Mouse (Mus musculus) spleen, embryonic (tissue): ENCODE data around the gene Ung.

Experiments used
- CTCF ChIA-PET: fragments of 350-600 bp; sonication (Branson Sonifier 250); formaldehyde crosslinking; loops from one replicate; lab custom pipeline; 2022; lab: Charles Lee

Ung gene

DNA sequence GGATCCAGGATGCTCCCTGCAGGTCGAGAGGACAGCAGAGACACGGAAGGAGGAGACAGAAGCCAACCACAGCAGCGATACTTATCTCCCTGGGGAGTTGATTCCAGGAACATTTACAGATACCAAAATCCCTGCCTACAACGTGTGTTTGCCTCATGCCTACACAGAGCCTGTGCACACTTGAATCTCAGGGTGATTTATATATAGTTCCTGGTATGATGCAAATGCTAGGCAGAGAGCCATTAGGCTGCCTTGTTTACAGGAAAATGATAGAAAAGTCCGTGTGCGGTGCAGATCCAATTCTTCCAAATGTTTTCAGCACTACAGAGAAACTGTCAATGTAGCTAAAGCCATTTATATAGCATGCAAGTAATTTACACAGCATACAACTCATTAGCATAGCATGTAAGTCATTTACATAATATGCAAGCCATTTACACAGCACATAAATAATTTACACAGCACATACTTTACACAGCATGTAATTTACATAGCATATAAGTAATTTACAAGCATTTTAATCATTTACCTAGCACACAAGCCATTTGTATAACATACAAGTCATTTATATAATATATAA lies 33.0 kb downstream of the Ung start:
- CTCF ChIA-PET, result no interaction called here

- CTCF ChIA-PET, result no interaction called here
Observed at GRCm38 (mm10) chr5:114170345-114170744, 40.2 kb downstream of the Ung start.

DNA sequence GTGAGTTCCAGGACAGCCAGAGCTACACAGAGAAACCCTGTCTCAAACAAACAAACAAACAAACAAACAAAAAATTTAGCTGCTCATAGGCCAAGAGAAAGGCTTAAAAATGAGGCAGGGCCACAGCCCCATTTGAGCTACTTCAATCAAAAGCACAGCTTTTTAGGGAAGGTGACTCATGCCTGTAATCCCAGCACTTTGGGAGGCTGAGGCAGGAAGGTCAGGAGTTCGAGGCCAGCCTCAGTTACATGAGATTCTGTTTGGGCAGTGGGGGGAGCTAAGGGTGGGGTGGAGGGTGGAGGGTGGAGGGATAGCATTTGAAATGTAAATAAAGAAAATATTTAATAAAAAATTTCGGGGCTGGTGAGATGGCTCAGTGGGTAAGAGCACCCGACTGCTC lies 42.8 kb downstream of the Ung start:
- CTCF ChIA-PET, result interaction anchor here (0.6 kb wide), 2 partner anchors 11 to 311 kb away, joined by 6 to 8 read pairs; no protein-coding TSS in a partner anchor

DNA sequence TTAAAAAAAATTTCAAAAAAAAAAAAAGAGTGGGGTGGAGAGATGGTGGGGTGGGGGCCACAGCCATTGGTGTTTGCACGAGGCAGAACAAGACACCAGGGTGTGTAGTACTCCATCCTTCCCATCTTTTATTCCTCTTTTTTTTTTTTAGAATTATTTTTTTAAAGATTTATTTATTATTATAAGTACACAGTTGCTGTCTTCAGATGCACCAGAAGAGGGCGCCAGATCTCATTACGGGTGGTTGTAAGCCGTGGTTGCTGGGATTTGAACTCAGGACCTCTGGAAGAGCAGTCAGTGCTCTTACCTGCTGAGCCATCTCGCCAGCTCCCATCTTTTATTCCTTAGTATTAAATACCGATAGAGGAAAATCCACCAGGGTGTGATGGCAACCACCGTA lies 43.3 kb downstream of the Ung start:
- CTCF ChIA-PET, result no interaction called here

- CTCF ChIA-PET, result no interaction called here
Observed at GRCm38 (mm10) chr5:114173877-114174581, 43.8 kb downstream of the Ung start.

DNA sequence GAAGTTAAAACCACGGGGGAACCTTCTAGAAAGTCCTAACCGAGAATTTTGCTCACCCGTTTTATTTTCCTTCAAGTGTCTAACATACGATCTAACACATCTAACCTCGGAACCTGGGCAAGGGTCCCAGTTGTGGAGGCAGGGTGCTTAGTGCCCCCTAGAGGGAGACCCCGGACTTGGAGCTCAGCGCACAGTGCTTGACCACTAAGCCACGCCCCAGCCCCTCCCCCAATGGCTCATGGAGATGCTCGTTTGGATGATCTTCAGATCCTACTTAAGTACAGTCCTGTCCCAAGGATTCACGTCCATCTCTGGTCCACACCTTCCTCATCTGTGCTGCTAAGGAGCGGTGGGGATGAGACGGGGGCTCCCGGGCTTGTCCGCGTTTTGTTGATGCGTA lies 44.5 kb downstream of the Ung start:
- CTCF ChIA-PET, result no interaction called here

DNA sequence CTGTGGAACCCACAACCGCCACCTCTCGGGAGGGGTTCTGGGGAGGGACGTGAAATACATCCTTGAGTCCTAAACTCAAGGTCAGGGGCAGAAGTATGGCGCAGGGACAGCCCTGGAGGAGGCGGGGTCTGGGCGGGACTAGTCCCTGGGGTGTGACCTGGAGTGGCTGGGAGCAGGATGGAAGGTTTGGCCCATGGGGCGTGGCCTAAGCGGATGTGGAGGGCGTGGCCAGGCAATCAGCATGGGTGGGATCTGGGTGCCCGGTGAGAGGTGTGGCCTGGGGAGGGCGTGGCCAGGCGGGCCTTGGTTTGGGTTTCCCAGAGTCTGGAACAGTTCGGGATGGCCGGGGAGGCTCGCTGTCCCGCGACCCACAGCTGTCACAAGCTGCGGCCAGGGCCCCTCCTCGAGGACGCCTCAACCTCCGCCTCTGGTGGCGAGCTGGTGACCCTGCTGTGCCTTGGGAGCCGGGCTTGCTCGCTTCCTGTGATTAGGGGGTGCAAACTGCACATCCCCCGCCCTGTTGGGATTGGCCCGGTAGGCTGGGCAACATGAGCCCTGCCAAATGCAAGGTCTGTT lies 45.5 kb downstream of the Ung start:
- CTCF ChIA-PET, result no interaction called here

DNA sequence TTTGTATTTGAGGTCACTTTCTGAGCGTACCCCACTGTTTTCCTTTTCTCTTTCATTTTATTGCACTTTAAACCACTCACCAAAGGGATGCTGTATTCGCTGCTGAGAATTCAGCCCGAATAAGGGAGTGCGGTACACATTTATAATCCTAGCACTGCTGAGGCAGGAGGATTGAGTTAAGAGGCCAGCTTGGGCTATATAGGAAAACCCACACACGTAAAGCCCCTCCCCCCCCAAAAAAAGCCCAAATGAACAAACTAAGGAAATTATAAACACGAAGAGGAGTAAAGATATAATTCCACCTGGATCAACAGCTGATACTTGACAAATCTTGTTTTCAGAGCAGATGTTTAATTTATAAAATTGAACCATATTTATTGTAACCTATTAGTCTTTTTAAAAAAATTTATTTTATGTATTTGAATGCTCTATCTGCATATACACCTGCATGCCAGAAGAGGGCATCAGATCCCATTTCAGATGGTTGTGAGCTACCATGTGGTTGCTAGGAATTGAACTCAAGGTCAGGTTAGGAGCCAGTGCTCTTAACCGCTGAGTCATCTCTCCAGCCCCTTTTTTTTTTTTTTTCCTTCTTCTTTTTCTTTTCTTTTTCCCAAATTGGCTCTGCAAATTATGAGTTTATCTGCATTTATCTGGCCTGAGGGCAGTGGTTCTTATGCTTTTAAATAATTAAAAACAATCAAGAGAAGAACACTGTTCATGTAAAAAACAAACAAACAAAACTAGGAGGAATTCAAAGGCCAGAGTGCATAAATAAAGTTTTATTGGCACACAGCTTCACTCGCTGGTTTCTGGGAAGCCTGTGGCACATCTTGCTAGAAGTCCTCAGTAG lies 46.6 kb downstream of the Ung start:
- CTCF ChIA-PET, result no interaction called here

- CTCF ChIA-PET, result no interaction called here
Observed at GRCm38 (mm10) chr5:114177966-114178719, 48.0 kb downstream of the Ung start.

GRCm38 (mm10) chr5:114179541-114179940 lies 49.4 kb downstream of the Ung start:
- CTCF ChIA-PET, result no interaction called here

GRCm38 (mm10) chr5:114183493-114183892 lies 53.3 kb downstream of the Ung start:
- CTCF ChIA-PET, result no interaction called here

GRCm38 (mm10) chr5:114187108-114187507 lies 56.9 kb downstream of the Ung start:
- CTCF ChIA-PET, result no interaction called here
